8 mouse cellular contexts compared by ENCODE assay signal in the genomic region with DNA sequence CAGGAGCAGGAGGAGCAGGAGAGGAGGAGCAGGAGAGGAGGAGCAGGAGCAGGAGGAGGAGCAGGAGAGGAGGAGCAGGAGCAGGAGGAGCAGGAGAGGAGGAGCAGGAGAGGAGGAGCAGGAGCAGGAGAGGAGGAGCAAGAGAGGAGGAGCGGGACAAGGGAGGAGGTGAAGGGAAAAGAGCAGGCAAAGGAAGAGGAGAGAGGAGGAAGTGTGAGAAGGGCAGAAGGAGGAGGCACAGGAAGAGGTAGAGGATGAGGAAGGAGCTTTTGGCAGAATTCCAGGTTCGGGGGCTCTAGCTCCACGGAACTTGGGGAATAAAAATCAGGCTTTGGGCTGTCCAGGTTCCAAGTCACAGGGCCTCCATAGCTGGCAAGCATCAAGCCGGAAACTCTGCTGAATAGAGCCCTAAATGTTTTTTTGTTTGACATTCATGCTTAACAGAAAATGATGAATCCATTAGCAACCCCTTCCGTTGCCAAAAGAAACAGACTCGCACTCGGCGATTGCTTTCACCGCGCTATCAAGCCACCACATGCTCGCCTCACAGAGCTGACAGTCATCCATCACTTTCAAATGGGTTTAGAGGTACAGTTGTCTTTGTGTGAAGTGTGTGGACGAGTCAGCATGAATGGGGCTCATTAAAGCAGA.
DNase-seq lines count a peak whose midpoint lies in the region; ATAC-seq lines count a peak whose summit lies in the region.

No protein-coding gene starts in this region.

- H3K9me3 ChIP-seq in embryonic facial prominence, embryonic 11.5 days (replicated peaks; ENCODE audit: control insufficient read depth, low read length) = no peaks in the 10 kb centered on the region
- no peaks in the 10 kb centered on the region for H3K9me3 ChIP-seq in neural tube, embryonic 14.5 days (ENCODE audit: control insufficient read depth, low read length)

- ATAC-seq in embryonic facial prominence, embryonic 11.5 days (replicated peaks; ENCODE audit: insufficient number of reproducible peaks, low FRiP score, low TSS enrichment, low read depth) = no peak
- ATAC-seq in neural tube, embryonic 14.5 days (ENCODE audit: low read depth) = peak; percentile 91
- no peak for ATAC-seq in activated CD4-positive, CD25-positive, alpha-beta regulatory T cell, adult 4 months
- ATAC-seq in granulocyte monocyte progenitor cell, adult 5-6 weeks (replicated peaks; ENCODE audit: poor library complexity, severe bottlenecking) = no peak

- WGBS in embryonic facial prominence, embryonic 11.5 days = 47% methylated on average over 12 of the region's 12 CpGs
- 8% methylated on average over 12 of the region's 12 CpGs for WGBS in neural tube, embryonic 14.5 days

- H3K4me3 ChIP-seq in embryonic facial prominence, embryonic 11.5 days (ENCODE audit: low read depth, low read length) = no peak overlapping the region
- no peak overlapping the region; the same call in 1 of the 2 replicates for H3K4me3 ChIP-seq in neural tube, embryonic 14.5 days (ENCODE audit: low read depth, low read length)

- no peak overlapping the region for H3K4me2 ChIP-seq in embryonic facial prominence, embryonic 11.5 days (ENCODE audit: low read depth, low read length)
- peak overlapping the region; percentile 21; the same call in 1 of the 2 replicates for H3K4me2 ChIP-seq in neural tube, embryonic 14.5 days (ENCODE audit: low read depth, low read length)

- H3K9ac ChIP-seq in embryonic facial prominence, embryonic 11.5 days (replicated peaks; ENCODE audit: low read length) = no peak overlapping the region
- no peak overlapping the region for H3K9ac ChIP-seq in neural tube, embryonic 14.5 days (replicated peaks; ENCODE audit: low read depth, low read length)

- H3K27ac ChIP-seq in embryonic facial prominence, embryonic 11.5 days (replicated peaks; ENCODE audit: low read depth, low read length) = no peak overlapping the region
- no peak overlapping the region for H3K27ac ChIP-seq in neural tube, embryonic 14.5 days (ENCODE audit: low read depth, low read length)

- no peaks in the 10 kb centered on the region for H3K4me1 ChIP-seq in embryonic facial prominence, embryonic 11.5 days (ENCODE audit: control insufficient read depth, insufficient read depth, low read length)
- H3K4me1 ChIP-seq in neural tube, embryonic 14.5 days (ENCODE audit: control insufficient read depth, insufficient read depth, low read length) = no peaks in the 10 kb centered on the region

- H3K36me3 ChIP-seq in embryonic facial prominence, embryonic 11.5 days (replicated peaks; ENCODE audit: control insufficient read depth, insufficient read depth, low read depth, low read length) = no peaks in the 10 kb centered on the region
- H3K36me3 ChIP-seq in neural tube, embryonic 14.5 days (ENCODE audit: control insufficient read depth, insufficient read depth, low read length) = no peaks in the 10 kb centered on the region

- H3K27me3 ChIP-seq in embryonic facial prominence, embryonic 11.5 days (ENCODE audit: control insufficient read depth, insufficient read depth, low read length) = no peaks in the 10 kb centered on the region
- no peaks in the 10 kb centered on the region for H3K27me3 ChIP-seq in neural tube, embryonic 14.5 days (ENCODE audit: control insufficient read depth, insufficient read depth, low read length)

- DNase-seq in ovary, postnatal 14 days (ENCODE audit: low spot score) = peak; percentile 2
- DNase-seq in ovary, adult 18-20 months (ENCODE audit: low spot score) = no peak
- peak; percentile 26 for DNase-seq in embryonic facial prominence, embryonic 11.5 days (ENCODE audit: low spot score)
- DNase-seq in heart, postnatal 4 days = peak; percentile 21
- peak; percentile 45 to 47 for DNase-seq in layer of hippocampus, postnatal 36 days
